Mouse (Mus musculus): ENCODE results near the gene Rbms2. TPM values are rescaled to one million over a fixed set of nuclear protein-coding genes. Genes with fewer than 3 reads are reported as not detected.
"Not testable (repeated sequence)": the region's sequence is repeated elsewhere in the genome, so short reads cannot be mapped to it uniquely, and the experiment has no call there.

The Rbms2 gene
- polyA plus RNA-seq, 1 experiment from 2014 or later, result 17.9 TPM

DNA sequence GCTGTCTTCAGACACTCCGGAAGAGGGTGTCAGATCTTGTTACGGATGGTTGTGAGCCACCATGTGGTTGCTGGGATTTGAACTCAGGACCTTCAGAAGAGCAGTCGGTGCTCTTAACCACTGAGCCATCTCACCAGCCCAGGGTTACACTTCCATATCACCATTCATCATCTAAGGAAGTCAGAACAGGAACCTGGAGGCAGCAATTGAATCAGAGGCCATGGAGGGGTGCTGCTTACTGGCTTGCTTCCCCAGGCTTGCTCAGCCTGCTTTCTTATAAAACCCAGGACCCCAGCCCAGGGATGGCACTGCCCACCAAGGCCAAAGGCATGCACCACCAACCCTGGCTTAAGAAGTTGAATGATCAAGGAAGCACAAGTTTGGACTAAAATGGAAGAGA lies 14.4 kb downstream of the Rbms2 start:
- DNase-seq (ENCODE audit: low spot score); H3K4me1 ChIP-seq (ENCODE audit: control insufficient read depth, insufficient read depth, low read length); H3K4me3 ChIP-seq (ENCODE audit: low read depth, low read length); H3K27me3 ChIP-seq (ENCODE audit: control insufficient read depth, insufficient read depth, low read length); H3K27ac ChIP-seq (ENCODE audit: low read depth, low read length); ATAC-seq (ENCODE audit: insufficient read depth, low FRiP score, low TSS enrichment); H3K4me2 ChIP-seq (ENCODE audit: low read depth); H3K9ac ChIP-seq (ENCODE audit: low read length); H3K36me3 ChIP-seq (ENCODE audit: control insufficient read depth, insufficient read depth, low read length); H3K9me3 ChIP-seq (ENCODE audit: control insufficient read depth, low read length): not testable (repeated sequence)
- 94% methylated on average over 2 of the region's 3 CpGs for WGBS

- ATAC-seq (ENCODE audit: insufficient read depth, low FRiP score, low TSS enrichment) (no peak), DNase-seq (ENCODE audit: low spot score) (no peak)
- H3K9ac ChIP-seq (ENCODE audit: low read length), result no peak overlapping the region
- H3K9me3 ChIP-seq (ENCODE audit: control insufficient read depth, low read length), result no peaks in the 10 kb centered on the region
- no peaks in the 10 kb centered on the region for H3K4me1 ChIP-seq (ENCODE audit: control insufficient read depth, insufficient read depth, low read length)
- no peak overlapping the region for H3K4me3 ChIP-seq (ENCODE audit: low read depth, low read length)
- WGBS, result 79% methylated on average over 3 of the region's 3 CpGs
- H3K4me2 ChIP-seq (ENCODE audit: low read depth), result no peak overlapping the region
- no peaks in the 10 kb centered on the region for H3K27me3 ChIP-seq (ENCODE audit: control insufficient read depth, insufficient read depth, low read length)
- no peaks in the 10 kb centered on the region for H3K36me3 ChIP-seq (ENCODE audit: control insufficient read depth, insufficient read depth, low read length)
- H3K27ac ChIP-seq (ENCODE audit: low read depth, low read length), result no peak overlapping the region
These were observed 26.1 kb downstream of the Rbms2 start for GRCm38 (mm10) chr10:128153978-128154377.

DNA sequence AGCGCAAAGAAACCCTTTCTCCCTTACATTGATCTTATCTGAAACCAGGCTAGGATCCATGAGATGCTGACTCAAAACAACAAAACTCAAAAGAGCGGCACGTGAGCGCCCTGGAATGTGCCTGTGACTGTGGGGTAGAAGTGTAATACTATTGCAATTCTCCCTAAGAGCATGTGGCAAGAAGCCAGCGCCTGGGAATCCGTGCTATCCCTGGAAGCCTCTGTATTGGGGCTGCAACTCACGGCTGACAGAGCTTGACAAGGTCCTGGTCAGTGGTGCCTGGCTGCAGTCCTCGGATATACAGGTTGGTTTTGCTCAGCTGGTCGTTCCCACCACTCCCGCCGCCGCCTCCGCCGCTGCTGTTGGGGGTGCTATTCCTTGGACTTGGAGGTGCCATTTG lies 29.2 kb downstream of the Rbms2 start:
- DNase-seq (ENCODE audit: low spot score) (no peak), ATAC-seq (ENCODE audit: insufficient read depth, low FRiP score, low TSS enrichment) (no peak)
- no peaks in the 10 kb centered on the region for H3K27me3 ChIP-seq (ENCODE audit: control insufficient read depth, insufficient read depth, low read length)
- no peak overlapping the region for H3K4me2 ChIP-seq (ENCODE audit: low read depth)
- no peak overlapping the region for H3K27ac ChIP-seq (ENCODE audit: low read depth, low read length)
- H3K9ac ChIP-seq (ENCODE audit: low read length), result no peak overlapping the region
- H3K9me3 ChIP-seq (ENCODE audit: control insufficient read depth, low read length), result no peaks in the 10 kb centered on the region
- H3K36me3 ChIP-seq (ENCODE audit: control insufficient read depth, insufficient read depth, low read length), result no peaks in the 10 kb centered on the region
- no peaks in the 10 kb centered on the region for H3K4me1 ChIP-seq (ENCODE audit: control insufficient read depth, insufficient read depth, low read length)
- WGBS, result 89% methylated on average over 14 of the region's 14 CpGs
- H3K4me3 ChIP-seq (ENCODE audit: low read depth, low read length), result no peak overlapping the region

GRCm38 (mm10) chr10:128149592-128149991 lies 30.5 kb downstream of the Rbms2 start:
- DNase-seq (ENCODE audit: low spot score) (peak; percentile 61), ATAC-seq (ENCODE audit: insufficient read depth, low FRiP score, low TSS enrichment) (no peak)
- Histone ChIP-seq H3K9me3 (ENCODE audit: control insufficient read depth, low read length) (no peaks in the 10 kb centered on the region), H3K4me1 (ENCODE audit: control insufficient read depth, insufficient read depth, low read length) (no peaks in the 10 kb centered on the region), H3K27ac (ENCODE audit: low read depth, low read length) (no peak overlapping the region), H3K36me3 (ENCODE audit: control insufficient read depth, insufficient read depth, low read length) (no peaks in the 10 kb centered on the region), H3K4me2 (ENCODE audit: low read depth) (no peak overlapping the region), H3K4me3 (ENCODE audit: low read depth, low read length) (no peak overlapping the region), H3K27me3 (ENCODE audit: control insufficient read depth, insufficient read depth, low read length) (no peaks in the 10 kb centered on the region), H3K9ac (ENCODE audit: low read length) (no peak overlapping the region)
- 3% methylated on average over 5 of the region's 5 CpGs for WGBS

DNA sequence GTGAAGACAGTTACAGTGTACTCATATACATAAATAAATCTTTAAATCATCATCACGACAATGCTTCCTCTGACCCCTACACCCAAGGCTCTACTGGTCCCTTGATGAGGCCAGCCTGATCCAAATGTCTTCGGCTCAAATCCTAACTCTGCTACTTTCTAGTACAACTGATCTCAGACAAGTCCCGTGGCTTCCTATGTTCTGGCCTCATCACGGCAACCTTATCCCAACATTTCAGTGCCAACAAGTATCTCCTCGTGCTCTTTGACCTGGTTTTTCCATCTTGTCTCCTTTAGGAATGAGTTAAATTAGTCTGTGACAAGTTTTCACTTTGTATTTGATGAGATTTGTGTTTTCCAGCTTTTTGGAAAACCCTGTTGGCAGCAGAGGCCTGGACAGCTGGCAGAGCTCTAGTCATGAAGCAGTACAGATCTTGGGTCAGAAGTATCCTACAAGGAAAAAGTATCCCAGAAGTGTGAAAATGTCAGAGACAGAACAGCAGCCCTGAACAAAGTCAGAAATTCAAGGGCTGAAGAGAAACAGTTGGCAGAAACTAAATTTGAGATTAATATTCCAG lies 31.2 kb downstream of the Rbms2 start:
- Histone ChIP-seq H3K4me1 (ENCODE audit: control insufficient read depth, insufficient read depth, low read length) (no peaks in the 10 kb centered on the region), H3K4me2 (ENCODE audit: low read depth) (no peak overlapping the region), H3K27ac (ENCODE audit: low read depth, low read length) (no peak overlapping the region), H3K9ac (ENCODE audit: low read length) (no peak overlapping the region), H3K36me3 (ENCODE audit: control insufficient read depth, insufficient read depth, low read length) (no peaks in the 10 kb centered on the region), H3K4me3 (ENCODE audit: low read depth, low read length) (no peak overlapping the region), H3K27me3 (ENCODE audit: control insufficient read depth, insufficient read depth, low read length) (no peaks in the 10 kb centered on the region), H3K9me3 (ENCODE audit: control insufficient read depth, low read length) (no peaks in the 10 kb centered on the region)
- WGBS, result 89% methylated on average over 5 of the region's 5 CpGs
- ATAC-seq (ENCODE audit: insufficient read depth, low FRiP score, low TSS enrichment) (no peak), DNase-seq (ENCODE audit: low spot score) (no peak)

- no peak overlapping the region for H3K4me3 ChIP-seq (ENCODE audit: low read depth, low read length)
- H3K9me3 ChIP-seq (ENCODE audit: control insufficient read depth, low read length), result no peaks in the 10 kb centered on the region
- WGBS, result 85% methylated on average over 2 of the region's 2 CpGs
- H3K4me2 ChIP-seq (ENCODE audit: low read depth), result no peak overlapping the region
- DNase-seq (ENCODE audit: low spot score) (no peak), ATAC-seq (ENCODE audit: insufficient read depth, low FRiP score, low TSS enrichment) (no peak)
- no peaks in the 10 kb centered on the region for H3K27me3 ChIP-seq (ENCODE audit: control insufficient read depth, insufficient read depth, low read length)
- no peaks in the 10 kb centered on the region for H3K4me1 ChIP-seq (ENCODE audit: control insufficient read depth, insufficient read depth, low read length)
- H3K27ac ChIP-seq (ENCODE audit: low read depth, low read length), result no peak overlapping the region
- H3K9ac ChIP-seq (ENCODE audit: low read length), result no peak overlapping the region
- H3K36me3 ChIP-seq (ENCODE audit: control insufficient read depth, insufficient read depth, low read length), result no peaks in the 10 kb centered on the region; the same call in 1 of the 2 replicates
These were observed 35.1 kb downstream of the Rbms2 start for GRCm38 (mm10) chr10:128144961-128145360.

GRCm38 (mm10) chr10:128143659-128144058 lies 36.4 kb downstream of the Rbms2 start:
- H3K4me2 ChIP-seq (ENCODE audit: low read depth), result no peak overlapping the region
- no peak for ATAC-seq (ENCODE audit: insufficient read depth, low FRiP score, low TSS enrichment)
- WGBS, result 70% methylated on average over 4 of the region's 4 CpGs

DNA sequence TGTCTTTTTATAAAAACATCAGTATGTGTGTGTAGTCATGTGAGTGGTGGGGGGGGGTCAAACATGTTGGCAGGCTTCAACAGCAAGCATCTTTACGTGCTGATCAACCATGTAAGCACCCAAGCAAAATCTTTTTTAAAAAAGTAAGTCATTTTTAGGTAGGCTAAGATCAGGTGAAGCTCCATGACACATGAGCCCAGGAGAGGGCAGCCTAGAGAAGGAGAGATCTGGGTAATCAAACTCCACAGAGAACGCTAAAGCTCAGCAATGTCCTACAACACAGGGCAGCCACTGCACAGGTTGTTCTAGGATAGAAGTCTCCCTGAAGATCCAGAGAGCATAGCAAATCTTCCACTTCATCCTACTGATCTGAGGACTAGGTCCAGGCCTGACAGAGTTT lies 37.9 kb downstream of the Rbms2 start:
- H3K27me3 ChIP-seq (ENCODE audit: control insufficient read depth, insufficient read depth, low read length), result no peaks in the 10 kb centered on the region
- H3K4me1 ChIP-seq (ENCODE audit: control insufficient read depth, insufficient read depth, low read length), result no peaks in the 10 kb centered on the region
- no peaks in the 10 kb centered on the region for H3K9me3 ChIP-seq (ENCODE audit: control insufficient read depth, low read length)
- H3K9ac ChIP-seq (ENCODE audit: low read length), result no peak overlapping the region
- H3K36me3 ChIP-seq (ENCODE audit: control insufficient read depth, insufficient read depth, low read length), result peaks cover 2% of the 10 kb centered on the region
- no peak for ATAC-seq (ENCODE audit: insufficient read depth, low FRiP score, low TSS enrichment)
- DNase-seq (ENCODE audit: low spot score), result no peak
- no peak overlapping the region for H3K4me2 ChIP-seq (ENCODE audit: low read depth)
- no peak overlapping the region for H3K4me3 ChIP-seq (ENCODE audit: low read depth, low read length)
- no peak overlapping the region for H3K27ac ChIP-seq (ENCODE audit: low read depth, low read length)
- WGBS, result 74% methylated on average over 2 of the region's 2 CpGs

More at GRCm38 (mm10) chr10:128143659-128144058, 36.4 kb downstream of the Rbms2 start:
- H3K27me3 ChIP-seq (ENCODE audit: control insufficient read depth, insufficient read depth, low read length), result no peaks in the 10 kb centered on the region
- no peaks in the 10 kb centered on the region; the same call in 1 of the 2 replicates for H3K36me3 ChIP-seq (ENCODE audit: control insufficient read depth, insufficient read depth, low read length)
- no peak overlapping the region for H3K27ac ChIP-seq (ENCODE audit: low read depth, low read length)
- no peak for DNase-seq (ENCODE audit: low spot score)
- no peaks in the 10 kb centered on the region for H3K4me1 ChIP-seq (ENCODE audit: control insufficient read depth, insufficient read depth, low read length)
- H3K9ac ChIP-seq (ENCODE audit: low read length), result no peak overlapping the region
- H3K9me3 ChIP-seq (ENCODE audit: control insufficient read depth, low read length), result no peaks in the 10 kb centered on the region
- H3K4me3 ChIP-seq (ENCODE audit: low read depth, low read length), result no peak overlapping the region

GRCm38 (mm10) chr10:128140236-128140952 lies 39.7 kb downstream of the Rbms2 start:
- DNase-seq (ENCODE audit: low spot score) (peak; percentile 41), ATAC-seq (ENCODE audit: insufficient read depth, low FRiP score, low TSS enrichment) (no peak)
- H3K4me1 ChIP-seq (ENCODE audit: control insufficient read depth, insufficient read depth, low read length), result no peaks in the 10 kb centered on the region
- H3K9me3 ChIP-seq (ENCODE audit: control insufficient read depth, low read length), result no peaks in the 10 kb centered on the region
- no peak overlapping the region for H3K4me3 ChIP-seq (ENCODE audit: low read depth, low read length)
- H3K4me2 ChIP-seq (ENCODE audit: low read depth), result no peak overlapping the region
- no peak overlapping the region for H3K27ac ChIP-seq (ENCODE audit: low read depth, low read length)
- WGBS, result 75% methylated on average over 12 of the region's 12 CpGs
- no peak overlapping the region for H3K9ac ChIP-seq (ENCODE audit: low read length)
- no peaks in the 10 kb centered on the region for H3K27me3 ChIP-seq (ENCODE audit: control insufficient read depth, insufficient read depth, low read length)
- H3K36me3 ChIP-seq (ENCODE audit: control insufficient read depth, insufficient read depth, low read length), result peaks cover 2% of the 10 kb centered on the region
